Mouse (Mus musculus): Measurements from ENCODE around the gene Zfp618.
A peak's percentile ranks its signal among the peaks of the same experiment; 100 is the strongest.

The Zfp618 gene

DNA sequence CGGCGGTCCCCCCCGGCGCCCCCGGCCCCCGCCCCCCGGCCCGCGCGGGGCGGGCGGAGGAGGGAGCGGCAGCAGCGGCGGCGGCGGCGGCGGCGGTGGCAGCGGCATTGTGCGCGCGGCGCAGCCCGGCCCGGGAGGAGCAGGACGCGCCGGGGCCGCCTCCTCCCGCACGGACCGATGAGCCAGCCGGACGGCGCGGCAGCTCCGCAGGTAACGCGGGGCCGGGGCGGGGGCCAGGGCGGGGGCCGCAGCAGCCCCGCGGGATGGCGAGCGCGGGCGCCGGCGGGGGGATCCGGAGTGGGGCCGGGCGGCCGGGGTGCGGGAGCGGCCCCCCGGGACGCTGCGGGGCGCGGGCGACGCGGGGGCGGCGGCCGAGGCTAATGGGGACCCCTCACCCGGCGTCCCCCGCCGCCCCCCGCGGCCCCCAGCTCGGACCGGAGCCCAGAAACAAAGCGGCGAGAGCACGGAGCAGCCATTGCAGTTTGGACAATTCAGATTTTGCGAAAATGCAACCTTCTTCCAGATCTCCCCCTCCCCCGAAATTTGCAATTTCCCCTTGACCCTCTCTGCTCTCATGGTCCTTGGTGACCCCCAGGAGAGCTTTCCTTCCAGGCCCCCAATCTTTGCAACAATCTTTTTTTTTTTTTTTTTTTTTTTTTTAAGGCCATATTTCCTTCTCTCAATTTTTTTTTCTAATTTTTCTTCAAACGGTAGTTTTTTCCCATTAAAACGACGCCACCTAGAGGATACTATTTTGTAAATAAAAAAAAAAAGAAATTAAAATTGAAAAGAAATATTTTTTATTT is at the start of gene Zfp618:
TSS of gene Zfp618 (plus strand) at position 77 of the 806 bp plus-strand sequence.
- peak; percentile 23 for DNase-seq (ENCODE audit: low read depth, low spot score)

DNA sequence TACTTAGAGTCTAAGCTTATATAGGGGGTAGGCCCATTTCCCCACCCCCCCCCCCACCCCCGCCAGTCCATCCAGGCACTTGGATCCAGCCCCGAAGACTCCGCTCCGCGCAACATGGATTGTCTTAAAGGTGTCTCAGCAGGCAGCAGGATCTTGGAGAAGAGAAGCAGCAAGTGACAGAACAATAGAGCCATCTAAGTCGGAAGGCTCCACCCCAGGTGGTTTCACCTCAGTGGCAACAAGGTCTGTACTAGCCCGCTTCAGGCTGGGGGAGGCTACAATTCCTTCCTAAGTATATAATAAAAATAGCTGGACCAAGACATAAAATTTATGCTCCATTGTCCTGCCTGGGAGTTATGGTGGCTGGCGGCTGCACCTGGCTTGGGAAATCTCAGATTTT is 48.3 kb upstream of the Zfp618 start:
- no peak for DNase-seq (ENCODE audit: low read depth, low spot score)

DNA sequence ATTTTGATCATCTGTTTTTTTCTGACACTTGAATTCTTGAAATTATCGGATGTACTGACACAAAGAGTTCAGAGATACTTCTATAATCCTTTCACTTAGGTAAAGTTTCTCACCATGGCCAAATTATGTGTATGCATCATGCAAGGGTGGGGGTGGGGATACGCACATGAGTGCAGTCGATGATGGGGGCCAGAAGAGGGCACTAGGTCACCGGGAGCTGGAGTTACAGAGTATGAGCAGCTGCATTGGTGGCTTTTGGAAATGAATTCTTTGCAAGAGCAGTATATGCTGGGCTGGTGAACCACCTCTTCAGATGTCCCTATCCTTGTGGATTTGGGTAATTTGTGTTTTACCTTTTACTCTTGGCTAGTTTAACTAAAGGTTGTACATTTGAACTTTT is 31.6 kb upstream of the Zfp618 start:
- no peak for DNase-seq (ENCODE audit: low read depth, low spot score)

DNA sequence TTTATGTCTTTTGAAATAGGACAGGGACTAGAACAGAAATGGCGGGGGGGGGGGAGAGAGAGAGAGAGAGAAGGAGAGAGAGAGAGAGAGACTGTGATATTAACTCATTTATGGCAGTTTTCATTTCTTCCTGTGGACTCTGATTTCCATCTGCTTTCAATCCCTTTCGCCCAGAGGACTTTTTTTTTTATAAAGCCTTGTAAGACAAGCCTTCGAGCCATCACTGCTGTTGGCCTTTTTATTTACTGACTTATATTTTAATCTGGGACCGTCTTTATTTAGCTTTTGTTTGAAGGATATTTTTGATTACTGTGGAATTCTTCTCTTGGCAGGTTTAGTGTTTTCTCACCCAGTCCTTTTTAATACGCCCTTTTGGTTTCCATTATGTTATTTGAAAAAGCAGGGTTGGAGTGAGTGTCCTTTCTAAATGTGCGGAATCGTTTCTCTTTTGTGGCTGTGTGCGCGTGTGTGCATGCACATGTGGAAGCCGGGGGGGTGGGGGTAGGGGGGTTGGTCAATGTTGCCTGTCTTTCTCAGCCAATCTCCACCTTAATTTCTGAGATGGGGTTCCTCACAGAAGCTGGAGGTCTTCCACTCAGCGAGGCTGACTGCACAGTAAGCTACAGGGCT is 29.7 kb upstream of the Zfp618 start:
- no peak for DNase-seq (ENCODE audit: low read depth, low spot score)

DNA sequence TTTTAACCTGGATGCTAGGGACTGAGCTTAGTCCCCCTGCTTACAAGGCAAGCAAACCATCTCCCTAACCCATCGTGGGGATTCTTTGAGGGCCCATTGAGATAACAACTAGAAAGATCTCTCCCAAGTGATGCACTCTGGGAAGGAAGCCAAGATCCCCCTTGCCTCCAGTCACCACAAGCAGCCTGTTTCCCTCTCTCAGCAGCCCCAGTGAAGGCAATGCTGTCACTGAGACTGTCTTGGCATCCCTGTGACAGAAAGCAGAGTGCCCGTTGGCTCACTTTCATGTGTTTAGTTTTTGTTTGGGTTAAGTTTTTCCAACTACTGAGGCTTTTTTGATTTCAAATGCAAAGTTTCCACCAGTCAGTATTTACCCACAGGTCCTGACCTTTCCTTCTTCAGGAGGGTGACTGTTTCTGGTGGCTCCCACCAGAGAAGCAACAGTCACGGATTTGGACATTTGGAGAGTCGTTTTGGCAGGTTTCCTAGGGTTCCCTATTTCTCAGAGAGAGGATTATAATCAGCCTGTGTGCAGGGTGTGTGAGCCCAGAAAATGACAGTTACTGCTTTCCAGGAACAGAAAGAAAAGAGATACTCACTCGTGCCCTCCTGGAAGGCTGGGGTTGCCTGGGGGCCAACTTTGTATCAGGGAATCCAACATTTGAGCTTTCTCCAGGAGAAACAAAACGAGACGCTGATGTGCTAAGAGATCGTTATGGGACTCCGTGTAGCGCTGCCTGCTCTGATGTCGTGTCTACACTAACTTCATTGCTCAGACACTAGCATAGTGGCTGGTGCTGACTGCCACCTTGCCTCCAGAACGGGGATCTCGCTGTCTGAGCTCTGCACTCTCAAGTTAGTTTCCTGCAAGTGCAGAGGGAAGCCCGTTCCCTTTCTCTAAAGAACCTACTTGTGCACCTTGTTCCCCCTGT is 23.1 kb upstream of the Zfp618 start:
- no peak for DNase-seq (ENCODE audit: low read depth, low spot score)

DNA sequence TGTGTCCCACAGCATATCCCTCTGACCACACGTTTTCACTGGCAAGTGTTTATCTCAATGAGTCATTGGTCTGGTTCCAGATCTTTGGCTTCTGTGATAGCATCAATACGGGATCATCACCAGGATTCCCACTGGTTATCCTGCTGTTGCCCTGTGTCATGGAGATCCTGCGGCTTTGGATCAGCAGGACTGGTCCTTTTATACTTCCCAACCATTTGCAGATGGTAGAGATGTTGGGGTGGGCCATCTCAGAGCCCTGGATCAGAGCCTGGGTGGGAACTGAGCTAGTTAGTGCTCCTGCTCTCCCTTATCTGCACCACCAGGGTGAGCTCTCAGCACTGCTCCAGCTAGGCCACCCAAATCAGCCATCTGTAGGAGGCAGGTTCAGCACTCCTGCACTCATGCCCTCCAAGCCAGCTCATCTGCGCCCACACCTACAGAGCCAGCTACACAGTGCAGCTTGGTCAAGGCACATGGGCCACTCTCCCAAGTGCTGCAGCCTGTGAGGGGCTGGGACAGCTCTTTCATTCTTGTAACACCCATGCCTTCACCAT is 21.0 kb upstream of the Zfp618 start:
- no peak for DNase-seq (ENCODE audit: low read depth, low spot score)

DNA sequence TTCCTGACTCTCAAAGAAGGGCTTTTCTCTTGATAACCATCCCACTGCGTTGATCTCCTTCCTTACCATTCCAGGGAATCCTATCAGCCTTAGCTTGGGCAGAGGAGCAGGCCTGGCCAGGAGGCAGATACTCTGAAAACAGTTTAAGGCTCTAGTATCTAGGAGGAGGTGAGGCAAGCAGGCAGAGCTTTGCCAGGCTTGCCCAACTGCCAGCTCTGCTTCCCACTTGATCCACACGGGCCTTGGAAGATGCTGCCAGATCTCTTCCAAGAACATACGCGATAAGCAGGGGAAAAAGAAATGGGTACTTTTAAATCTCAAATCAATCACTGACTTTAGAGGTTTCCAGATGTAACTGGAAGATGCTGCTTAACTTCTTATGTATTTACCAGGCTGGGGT is 1.6 kb upstream of the Zfp618 start:
- DNase-seq (ENCODE audit: low read depth, low spot score) = no peak

DNA sequence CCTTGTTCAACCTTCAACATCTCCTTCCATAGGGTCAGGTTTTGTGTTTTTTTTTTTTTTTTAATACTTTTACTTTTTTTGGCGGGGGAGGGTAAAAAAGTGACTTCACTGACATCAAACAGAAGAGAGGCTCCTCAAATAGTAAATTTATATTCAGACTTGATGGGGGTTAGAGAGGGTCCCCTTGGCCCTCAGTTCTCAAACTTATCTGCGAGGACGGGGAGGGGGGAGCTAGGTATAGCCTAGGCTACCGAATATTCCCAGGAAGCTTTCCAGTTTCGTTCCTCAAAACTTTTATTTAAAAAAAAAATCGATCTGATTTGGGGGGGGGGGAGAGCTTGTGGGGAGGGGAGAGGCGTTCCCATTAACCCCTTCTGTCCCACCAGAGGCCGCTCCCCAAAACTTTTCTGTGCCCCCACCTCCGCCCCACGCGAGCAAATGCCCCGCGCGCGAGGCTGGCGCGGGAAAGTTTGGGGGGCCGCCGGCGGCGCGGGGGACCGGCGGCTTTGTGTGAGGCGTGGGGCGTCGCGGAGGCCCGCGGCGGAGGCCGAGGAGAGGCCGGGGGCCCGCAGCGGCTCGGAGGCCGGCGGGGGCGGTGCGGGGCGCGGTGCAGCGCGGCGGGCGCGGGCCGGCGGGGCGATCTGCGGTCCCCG is 403 bp upstream of the Zfp618 start:
- DNase-seq (ENCODE audit: low read depth, low spot score) = peak; percentile 11

DNA sequence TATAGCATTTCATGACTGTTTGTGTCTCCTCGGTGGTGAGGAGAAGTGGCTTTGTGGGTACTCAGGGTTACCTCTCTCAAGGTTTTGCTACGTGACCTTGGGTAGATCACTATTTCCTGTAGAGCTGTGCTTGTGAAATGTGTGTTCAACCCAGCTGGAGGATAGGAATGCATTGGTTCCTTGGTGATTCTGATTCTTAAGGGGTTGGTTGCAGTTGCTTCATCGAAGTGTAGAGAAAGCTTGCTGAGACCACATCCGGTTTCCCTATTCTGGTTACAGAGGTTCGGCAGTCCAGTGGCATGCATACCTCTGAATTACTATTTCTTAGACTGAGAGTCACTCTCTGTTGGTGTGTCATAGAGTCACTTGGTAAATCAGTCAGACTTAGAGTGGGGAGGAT is 4.2 kb downstream of the Zfp618 start:
- no peak for DNase-seq (ENCODE audit: low read depth, low spot score)

DNA sequence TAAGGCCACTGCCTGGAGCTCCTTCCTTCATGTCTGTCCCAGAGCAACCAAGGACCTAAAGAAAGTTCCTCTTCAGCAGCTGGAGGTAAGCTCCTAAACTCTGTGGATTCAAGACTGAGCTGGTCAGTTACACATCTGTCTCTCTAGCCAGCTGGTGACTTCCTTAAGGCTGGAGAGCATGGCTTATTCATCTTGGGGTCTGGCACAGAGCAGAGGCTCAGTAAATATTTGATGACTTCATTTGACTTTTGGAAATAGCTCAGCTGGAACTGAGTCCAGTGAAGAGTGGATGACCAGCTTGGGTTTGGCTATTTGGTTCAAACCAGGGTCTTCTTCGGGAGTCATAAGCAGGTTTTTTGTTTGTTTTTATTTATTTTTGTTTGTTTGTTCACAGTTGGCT is 6.6 kb downstream of the Zfp618 start:
- no peak for DNase-seq (ENCODE audit: low read depth, low spot score)

DNA sequence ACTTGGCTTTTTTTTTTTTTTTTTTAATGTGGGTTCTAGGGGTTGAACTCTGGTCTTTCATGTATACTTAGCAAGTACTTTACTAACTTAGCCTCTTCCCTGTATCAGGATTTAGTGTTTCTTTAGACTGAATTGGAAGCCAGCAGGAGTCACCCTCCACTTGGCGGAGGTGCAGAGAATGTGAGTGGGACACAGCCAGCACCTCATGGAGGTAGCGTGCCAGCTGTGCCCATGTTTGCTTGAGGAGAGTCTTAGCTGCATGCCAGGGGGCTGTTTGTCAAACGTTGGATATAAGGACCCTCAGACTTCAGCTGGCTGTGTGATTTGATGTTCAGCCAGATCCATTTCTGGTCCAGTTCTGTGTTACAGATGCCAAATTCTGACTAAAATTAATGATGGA is 7.7 kb downstream of the Zfp618 start:
- no peak for DNase-seq (ENCODE audit: low read depth, low spot score)

DNA sequence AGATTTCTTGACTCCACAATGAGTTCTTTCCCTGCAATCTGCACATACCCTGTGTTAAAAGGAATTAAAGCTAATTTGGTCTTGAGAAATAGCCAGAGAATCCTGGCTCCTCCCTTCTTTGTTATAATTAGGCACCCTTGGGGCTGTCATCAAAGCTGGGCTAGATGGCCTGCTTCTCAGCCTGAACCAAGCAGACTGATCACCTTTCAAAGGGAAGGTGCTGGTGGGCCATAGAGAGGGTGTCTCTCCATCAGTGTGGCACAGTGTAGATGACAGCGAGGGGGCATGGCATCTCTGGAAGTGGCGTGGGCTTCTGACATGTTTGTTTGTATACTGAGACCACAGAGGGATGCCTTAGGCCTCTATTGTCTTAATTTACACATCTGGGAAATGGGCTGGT is 9.5 kb downstream of the Zfp618 start:
- no peak for DNase-seq (ENCODE audit: low read depth, low spot score)

DNA sequence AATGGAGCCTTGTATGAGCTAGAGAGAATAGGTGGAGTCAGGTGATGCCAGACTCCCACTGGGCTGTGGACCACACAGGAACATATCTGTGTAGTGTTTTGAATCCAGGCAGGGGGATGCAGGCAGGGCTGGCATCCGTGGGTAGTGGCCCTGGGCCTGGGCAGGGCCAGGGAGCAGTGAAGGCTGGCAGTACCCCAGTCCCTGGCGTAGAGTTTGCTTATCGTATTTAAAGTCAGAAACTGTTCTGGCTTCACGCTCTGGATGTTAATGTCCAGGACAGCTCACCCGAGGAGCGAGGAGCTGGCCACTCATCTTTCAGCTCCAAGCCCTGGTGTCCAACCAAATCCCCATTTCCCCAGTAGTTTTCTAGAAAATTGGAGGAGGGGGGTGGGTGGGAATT is 10.2 kb downstream of the Zfp618 start:
- no peak for DNase-seq (ENCODE audit: low read depth, low spot score)

DNA sequence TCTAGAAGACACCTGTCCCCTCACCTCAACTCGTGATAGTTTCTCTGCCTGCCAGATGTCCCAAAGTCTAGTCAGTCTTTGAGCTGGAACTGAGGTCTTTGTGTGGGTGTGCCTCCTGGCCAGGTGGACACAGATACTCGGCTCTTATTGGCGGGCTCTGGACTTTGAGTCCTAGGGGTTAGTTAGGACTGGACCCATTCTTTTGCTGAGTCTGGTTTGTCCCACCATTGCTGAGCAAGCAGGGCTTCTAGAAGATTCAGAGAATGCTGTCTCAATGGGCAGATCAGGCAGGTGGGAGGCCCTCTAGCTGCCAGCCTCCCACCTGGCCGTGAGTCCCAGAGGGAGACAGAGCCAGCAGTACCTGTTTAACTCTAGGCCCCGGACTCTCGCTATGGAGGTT is 12.1 kb downstream of the Zfp618 start:
- DNase-seq (ENCODE audit: low read depth, low spot score) = no peak

DNA sequence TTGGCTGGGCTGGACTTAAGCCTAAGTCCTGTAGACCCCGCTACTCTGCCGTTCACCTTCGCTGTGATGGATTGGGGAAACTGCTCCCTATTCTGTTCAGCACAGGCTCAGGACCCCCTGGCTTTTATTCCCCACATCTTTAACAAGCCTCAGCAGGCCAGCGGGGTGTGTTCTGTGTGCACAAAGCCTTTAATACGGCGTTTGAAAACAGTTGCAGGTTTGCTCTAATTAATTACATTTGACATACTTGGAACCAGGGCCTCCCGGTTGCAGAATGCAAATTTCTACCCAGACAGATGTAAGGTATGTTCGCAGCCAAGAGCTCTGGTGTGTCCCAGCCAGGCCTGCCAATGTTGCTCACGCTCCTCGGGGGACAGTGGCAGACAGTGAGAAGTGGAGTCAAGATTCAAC is 13.1 kb downstream of the Zfp618 start:
- DNase-seq (ENCODE audit: low read depth, low spot score) = no peak

DNA sequence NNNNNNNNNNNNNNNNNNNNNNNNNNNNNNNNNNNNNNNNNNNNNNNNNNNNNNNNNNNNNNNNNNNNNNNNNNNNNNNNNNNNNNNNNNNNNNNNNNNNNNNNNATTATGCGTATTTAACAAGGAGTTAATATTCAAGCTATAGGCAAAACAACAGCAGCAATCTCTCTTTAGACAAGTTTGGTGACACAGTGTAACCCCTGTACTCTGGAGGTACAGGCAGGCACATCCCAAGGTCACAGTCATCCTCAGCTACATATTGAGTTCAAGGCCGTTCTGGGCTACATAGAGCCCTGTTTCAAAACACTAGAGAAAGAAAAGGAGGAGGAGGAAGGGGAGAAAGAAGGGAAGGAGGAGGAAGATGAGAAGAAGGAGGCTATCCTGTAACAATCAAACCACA is 16.2 kb downstream of the Zfp618 start:
- DNase-seq (ENCODE audit: low read depth, low spot score) = no peak

DNA sequence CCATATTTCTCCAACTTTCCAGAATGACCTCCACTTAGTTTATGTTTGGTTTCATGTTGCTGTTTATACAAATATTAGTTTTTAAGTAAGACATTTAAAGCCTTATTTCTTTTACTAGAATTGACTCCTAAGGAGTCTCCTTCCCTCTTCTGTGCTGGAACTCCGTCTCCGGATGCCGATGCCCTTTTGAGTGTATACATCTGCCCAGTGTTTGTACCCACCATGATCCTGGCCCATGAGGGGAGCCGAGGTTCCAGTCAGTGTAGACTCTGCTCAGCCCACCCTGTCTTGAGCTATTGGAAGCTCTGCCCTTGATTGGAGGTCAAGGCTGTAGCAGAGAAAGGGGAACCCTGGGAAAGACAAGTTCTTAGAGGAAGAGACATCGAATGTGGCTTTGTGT is 18.2 kb downstream of the Zfp618 start:
- no peak for DNase-seq (ENCODE audit: low read depth, low spot score)

DNA sequence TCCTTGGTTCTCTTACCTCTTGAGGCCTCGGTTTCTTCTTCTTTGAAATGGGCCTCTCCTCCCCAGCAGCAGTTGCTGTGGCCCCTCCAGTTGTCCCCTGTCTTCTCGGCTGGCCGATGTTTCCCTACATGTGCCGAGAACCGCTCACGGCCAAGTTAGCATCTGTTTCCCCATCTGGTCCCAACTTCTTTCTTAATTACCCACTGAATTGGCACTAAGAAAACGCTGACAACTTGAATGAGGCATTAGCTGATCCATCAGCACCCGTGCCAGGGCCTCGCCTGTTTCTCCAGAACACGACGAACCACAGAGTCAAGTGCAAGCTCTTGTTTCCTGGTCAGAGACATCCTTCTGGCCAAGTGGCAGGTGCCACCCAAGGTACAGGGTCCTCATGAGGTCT is 26.0 kb downstream of the Zfp618 start:
- no peak for DNase-seq (ENCODE audit: low read depth, low spot score)

DNA sequence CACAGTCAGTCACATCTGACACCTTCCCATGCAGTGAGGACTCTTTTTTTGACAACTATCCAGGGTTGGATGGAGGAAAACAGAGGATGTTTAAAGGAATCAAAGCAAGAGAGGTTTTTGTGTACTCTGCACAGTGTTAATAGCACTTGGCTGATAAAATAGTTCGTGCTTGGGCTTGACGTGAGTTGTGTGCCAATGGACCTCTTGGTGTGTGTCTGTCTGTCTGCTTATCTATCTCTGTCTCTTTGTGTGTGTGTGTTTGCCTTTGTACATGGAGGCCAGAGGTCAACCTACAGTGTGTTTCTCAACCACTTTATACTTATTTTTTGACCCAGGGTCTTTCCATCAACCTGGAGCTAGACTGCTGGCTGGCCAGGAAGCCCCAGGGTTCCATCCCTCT is 27.8 kb downstream of the Zfp618 start:
- DNase-seq (ENCODE audit: low read depth, low spot score) = no peak

DNA sequence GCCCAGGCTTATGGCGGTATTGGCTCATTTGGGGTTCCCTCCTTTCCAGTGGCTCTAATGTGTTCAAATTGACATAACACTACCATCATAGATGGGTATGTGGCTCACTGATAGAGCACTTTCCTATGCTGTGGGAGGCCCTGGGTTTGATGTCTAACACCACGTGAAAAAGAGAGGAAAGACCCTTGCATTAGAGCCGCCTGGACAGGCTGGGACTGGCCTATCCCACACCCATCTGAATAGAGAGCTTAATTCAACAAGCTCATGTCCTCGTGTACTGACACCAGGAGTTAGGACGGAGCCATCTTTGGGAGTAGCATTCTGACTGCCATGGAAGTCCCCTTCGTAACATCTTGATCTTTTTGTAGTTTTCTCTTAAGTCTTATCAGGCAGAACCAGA is 32.2 kb downstream of the Zfp618 start:
- DNase-seq (ENCODE audit: low read depth, low spot score) = no peak

DNA sequence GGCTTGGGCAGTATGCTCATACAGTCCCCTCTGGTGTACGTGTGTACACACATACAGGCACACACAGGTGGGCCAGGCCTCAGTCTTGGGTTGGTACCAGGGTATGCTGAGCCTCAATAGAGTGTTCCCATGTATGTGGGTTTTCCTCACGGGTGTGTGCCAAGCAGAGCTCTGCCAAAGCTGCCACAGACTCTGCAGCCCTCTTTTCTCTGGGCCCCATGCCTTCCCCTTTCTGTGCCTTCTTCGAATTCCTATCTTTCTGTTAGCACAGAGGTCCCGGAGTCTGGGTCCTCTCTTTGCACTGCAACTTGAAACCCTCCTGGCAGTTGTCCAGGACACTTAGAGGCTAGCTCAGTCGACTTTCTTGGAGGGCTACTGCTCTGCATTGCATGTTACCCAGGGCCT is 33.1 kb downstream of the Zfp618 start:
- no peak for DNase-seq (ENCODE audit: low read depth, low spot score)

DNA sequence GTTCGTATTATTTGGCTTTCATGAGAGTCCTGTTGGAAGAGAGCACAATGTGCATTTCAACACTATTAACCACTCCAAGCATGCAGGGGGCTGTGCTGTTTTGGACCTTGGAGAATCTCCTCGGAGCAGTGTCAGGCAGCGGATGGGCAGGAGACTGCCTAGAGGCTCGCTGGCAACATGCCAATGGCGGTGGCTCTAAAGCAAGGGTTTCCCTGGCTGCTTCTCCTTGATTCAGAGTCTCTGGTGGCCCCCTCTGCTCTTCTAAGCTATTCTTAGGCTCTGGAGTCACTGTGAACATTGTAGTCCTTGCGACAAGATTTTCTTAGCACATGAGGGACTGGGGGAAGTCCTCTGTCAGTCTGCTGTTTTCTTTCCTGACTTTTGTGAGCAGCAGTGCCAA is 33.5 kb downstream of the Zfp618 start:
- no peak for DNase-seq (ENCODE audit: low read depth, low spot score)

Measured in retina, postnatal 7 days (tissue).